Mouse (Mus musculus) embryonic fibroblast, embryonic 13.5 days (primary cell): ENCODE data around the gene Pex1.

Source experiments
- CTCF ChIP-seq: IDR thresholded peaks from 2 replicates; pipeline ENCODE4 v1.5.1; 2011; ENCODE audit warnings: mild to moderate bottlenecking, control low read depth, low read length, moderate library complexity, borderline replicate concordance; ENCODE audit not compliant: insufficient read depth
- POLR2A ChIP-seq: IDR thresholded peaks from 2 replicates; pipeline ENCODE4 v1.6.1; 2011; ENCODE audit warnings: low read depth, mild to moderate bottlenecking, control low read depth, low read length, moderate library complexity

DNA sequence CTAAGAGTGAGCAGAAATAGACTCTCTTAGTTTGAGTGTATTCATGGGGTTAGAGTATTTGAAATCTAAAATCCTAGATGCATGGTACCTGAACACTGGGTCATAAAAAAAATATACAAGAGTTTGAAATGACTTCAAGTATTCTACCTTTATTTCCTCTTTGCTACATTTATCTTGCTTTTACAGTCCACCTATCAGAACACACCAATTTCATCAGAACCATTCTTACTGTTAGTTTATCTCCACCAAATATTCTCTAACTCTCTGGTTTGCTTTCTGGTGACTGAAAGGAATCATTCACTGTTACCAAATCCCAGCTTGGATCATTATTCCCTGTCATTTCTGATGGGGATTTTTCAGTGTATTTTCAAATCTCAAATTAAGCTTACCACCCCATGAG is 1.3 kb downstream of the Pex1 start:
- TF ChIP-seq CTCF, result no peak
- TF ChIP-seq POLR2A, result no peak
